Mouse (Mus musculus) layer of hippocampus, adult 8-10 months (tissue): Measurements from ENCODE around the gene Reep1. TPM values are rescaled to one million over a fixed set of nuclear protein-coding genes. Genes with fewer than 3 reads are reported as not detected.
A peak's percentile ranks its signal among the peaks of the same experiment; 100 is the strongest.

Experiments
- DNase-seq, 2 experiments: peaks; one replicate each; pipeline ENCODE4 v3.0.0; 2022; ENCODE audit warnings: low spot score in 2 of 2
- total RNA-seq, 4 experiments: library from RNA; stranded (reverse); gene quantifications; 2 replicates each; pipeline ENCODE4 v1.2.4; 2022

Reep1 gene
- total RNA-seq, 4 experiments from 2014 or later: 69.8 to 75.0 (median 72.7) TPM

DNA sequence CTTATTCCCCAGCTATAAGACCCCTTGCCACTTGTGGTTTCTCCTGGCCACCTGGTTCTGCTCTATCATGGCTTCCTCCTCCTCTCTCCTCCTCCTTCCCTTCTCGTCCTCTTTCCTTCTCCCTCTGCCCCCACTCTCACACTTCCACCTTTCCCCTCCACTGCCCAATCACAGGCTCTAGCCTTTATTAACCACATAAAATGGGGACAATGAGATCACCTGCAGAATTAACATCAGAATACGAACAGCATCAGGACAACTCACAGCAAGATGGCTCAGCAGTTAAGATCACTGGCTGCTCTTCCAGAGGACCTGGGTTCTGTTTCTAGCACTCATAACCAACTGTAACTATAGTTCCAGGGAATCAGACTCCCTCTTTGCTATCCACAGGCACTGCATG, 72.5 kb downstream of the Reep1 start:
- no peak for DNase-seq

- no peak for DNase-seq
Measured at GRCm38 (mm10) chr6:71780431-71780830, 73.1 kb downstream of the Reep1 start.

- DNase-seq: no peak
Measured at GRCm38 (mm10) chr6:71783165-71783564, 75.8 kb downstream of the Reep1 start.

GRCm38 (mm10) chr6:71788348-71788747, 81.0 kb downstream of the Reep1 start:
- DNase-seq: no peak

- DNase-seq: no peak
Measured at GRCm38 (mm10) chr6:71791771-71792170, 84.4 kb downstream of the Reep1 start.

- DNase-seq: no peak
Measured at GRCm38 (mm10) chr6:71799391-71799790, 92.0 kb downstream of the Reep1 start.

- DNase-seq: no peak
Measured at GRCm38 (mm10) chr6:71801011-71801713, 93.8 kb downstream of the Reep1 start.

DNA sequence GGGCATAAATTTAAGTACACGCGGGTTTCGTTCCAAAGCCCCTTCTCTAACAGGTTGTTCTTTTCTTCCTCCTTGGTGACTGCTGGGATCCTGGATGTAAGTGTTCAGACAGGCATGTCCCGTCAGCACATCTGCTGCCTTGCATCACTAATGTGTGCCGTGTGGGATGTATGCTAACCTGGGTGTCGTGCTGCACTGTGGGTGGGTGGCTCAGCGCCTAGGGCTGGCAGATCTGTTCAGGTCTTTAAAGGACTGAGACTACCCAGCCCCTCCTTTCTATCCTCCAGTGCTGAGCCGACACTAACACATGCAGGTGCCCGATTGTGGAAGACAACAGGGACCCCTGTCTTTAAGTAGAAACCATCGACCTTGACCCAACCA, 94.3 kb downstream of the Reep1 start:
- DNase-seq: peak; percentile 42 to 49

DNA sequence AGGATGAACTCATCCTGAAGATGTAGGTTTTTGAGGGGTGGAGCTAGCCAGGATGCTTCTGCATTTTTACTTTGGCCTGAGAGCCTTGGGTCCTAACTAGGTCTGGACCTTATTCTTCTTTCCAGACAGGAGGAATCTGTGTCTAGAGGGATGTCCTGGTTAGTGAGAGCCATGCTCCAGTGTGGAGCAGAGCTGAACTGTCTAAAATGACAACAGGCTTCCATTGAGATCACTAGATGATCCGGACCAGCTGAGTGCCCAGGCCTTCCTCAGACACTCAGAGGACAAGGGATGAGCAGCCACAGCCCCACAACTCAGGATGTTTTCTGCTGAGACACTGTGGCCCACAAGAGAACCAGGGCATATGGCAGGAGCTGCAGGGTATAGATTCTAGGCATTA, 96.2 kb downstream of the Reep1 start:
- no peak for DNase-seq

DNA sequence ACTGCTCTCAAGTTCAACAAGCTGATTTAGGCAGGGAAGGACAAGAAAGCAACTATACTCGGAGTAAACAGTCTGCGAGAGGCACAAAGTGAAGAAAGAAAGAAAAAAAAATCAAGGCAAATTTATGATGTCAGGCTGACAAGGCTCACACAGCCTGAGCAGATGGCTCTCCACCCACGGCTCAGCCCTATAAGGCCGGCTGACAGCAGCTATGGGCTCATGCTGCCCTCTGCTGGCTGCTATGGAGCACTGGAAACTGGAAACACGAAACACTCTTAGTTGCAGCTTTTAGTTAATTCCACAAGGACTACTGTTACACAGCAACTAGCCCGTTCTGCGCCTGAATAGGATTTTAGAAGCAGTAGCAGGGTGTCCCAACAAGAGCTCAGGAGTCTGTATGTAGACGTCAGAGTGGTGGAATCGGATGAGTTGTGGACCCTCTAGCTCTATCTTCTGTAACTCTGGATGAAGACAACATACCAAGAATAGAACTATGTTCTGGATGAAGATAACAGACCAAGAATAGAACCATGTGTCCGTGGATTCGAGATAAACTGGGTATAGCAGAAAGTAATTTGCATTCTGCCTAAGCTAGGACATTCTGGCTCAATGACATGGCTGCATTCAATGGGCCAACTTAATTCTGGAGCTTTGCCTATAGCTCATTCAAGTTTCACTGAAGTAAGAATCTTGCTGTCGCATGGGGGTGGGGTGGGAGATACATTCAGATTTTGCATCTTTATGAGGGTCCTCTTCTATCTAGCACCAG, 96.9 kb downstream of the Reep1 start:
- peak; percentile 75 to 79 for DNase-seq

GRCm38 (mm10) chr6:71806713-71807112, 99.4 kb downstream of the Reep1 start:
- DNase-seq: no peak

GRCm38 (mm10) chr6:71809890-71810289, 102.5 kb downstream of the Reep1 start:
- DNase-seq: no peak

GRCm38 (mm10) chr6:71812820-71813219, 105.5 kb downstream of the Reep1 start:
- no peak for DNase-seq

DNA sequence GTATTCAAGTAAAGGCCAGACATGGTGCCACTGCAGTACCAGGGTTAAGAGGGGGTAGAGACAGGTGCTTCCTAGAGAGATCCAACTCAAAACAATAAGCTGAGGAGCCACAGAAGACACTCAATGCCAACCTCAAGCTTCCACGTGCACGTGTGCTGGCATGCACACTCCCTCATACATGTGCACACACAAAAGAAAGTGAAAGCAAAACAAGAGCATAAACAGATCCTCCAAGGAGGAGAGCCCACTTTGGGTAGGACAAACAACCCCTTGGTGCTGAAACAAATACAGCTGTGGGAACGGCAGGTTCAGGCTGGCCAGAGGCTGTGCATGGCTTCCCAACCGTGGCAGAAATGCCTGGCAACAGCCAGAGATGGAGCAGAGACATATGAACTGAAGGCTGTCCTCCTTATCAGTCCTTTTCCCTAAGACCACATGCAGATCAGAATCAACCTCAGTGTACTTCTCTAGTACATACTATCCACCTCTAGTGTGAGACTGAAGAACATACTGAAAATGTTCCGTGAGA, 112.5 kb downstream of the Reep1 start:
- DNase-seq: no peak

DNA sequence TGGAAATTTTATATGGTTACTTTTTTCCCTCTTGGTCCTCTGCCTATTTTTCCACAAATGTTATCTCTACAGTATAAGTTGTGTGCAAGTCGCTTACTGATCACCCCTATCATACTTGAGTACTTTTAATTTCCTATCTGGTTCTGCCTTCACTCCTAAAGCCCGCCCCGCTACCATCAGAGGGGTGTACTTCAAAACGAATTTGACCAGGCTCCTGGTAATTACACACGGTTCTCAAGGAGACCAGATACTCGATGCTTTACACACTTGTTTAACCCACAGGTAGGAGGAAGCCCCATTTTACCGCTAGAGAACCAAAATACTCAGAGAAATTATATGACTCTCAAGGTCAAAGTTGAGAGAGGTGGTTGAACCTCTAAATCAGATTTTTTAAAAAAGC, 115.7 kb downstream of the Reep1 start:
- DNase-seq: no peak

DNA sequence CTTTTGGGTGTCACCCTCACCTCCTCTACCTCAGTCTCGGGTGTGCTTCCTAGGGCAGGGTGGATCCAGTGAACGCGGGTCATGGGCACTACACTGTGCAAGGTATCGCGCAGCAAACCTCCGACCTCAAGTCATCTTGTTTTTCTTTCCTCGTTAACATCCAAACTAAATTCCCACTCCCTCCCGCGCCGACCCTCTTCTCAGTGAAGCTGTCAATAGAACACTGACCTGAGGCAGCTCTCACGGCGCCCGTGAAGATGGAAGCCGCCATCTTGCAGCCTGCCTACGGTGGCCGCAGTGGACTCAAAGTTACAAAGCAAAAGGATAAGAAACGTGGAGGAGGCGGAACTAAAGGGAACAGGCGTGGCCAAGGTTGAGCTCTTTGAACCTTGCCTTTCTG, 116.1 kb downstream of the Reep1 start:
- DNase-seq: peak; percentile 86 to 92

DNA sequence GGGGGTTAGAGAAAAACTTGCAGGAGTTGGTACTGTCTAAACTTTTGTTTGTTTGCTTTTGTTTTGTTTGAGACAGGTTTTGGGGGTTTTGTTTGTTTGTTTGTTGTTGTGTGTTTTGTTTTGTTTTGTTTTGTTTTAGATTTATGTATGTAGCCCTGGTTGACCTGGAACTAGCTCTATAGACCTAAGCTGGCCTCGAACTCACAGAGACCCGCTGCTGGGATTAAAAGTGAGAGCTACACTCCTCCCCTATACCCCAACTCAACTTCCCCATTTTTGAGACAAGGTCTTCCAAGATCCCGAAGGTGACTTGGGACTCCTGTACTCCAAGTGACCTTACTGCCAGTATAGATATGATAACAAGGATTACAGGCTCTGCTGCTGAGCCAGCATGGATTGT, 116.6 kb downstream of the Reep1 start:
- no peak for DNase-seq

DNA sequence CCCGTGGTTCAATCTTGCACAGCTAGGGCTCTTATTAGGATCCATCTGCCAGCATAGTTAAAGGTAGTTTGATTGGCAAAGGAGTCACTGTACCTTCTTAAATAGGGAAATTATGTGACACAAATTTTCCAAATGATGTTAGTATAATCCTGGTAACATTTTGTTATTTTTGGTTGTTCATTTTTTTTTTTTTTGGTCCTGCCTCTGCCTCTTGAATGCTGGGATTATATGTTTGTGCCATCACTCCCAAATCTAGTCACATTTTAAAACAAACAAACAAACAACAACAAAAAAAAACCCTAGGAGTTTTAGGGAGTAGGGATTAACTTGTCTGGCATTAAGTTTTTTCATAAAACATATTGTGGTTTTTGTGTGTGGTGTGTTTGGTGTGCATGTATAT, 119.5 kb downstream of the Reep1 start, which contains the start of gene Mrpl35:
Gene Mrpl35 (minus strand): TSS at position 101 of the 400 bp plus-strand sequence.
- no peak for DNase-seq

DNA sequence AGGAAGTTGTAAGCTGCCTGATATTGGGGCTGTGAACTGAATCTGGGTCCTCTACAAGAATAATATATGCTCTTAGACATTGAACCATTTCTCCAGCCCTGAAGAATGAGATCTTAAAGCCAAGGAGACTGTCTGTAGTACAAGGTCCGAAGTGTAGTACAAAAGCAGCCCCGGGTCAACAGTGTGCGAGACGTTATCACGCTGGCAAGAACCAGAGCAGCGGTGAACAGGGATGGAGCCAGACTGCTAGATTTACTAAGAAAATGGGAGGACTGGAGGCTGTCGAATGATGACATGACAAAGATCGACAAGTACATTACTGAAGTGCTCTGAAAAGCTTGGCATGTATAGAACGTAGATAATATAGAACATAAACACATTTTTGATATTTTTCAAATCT, 122.4 kb downstream of the Reep1 start:
- no peak for DNase-seq

DNA sequence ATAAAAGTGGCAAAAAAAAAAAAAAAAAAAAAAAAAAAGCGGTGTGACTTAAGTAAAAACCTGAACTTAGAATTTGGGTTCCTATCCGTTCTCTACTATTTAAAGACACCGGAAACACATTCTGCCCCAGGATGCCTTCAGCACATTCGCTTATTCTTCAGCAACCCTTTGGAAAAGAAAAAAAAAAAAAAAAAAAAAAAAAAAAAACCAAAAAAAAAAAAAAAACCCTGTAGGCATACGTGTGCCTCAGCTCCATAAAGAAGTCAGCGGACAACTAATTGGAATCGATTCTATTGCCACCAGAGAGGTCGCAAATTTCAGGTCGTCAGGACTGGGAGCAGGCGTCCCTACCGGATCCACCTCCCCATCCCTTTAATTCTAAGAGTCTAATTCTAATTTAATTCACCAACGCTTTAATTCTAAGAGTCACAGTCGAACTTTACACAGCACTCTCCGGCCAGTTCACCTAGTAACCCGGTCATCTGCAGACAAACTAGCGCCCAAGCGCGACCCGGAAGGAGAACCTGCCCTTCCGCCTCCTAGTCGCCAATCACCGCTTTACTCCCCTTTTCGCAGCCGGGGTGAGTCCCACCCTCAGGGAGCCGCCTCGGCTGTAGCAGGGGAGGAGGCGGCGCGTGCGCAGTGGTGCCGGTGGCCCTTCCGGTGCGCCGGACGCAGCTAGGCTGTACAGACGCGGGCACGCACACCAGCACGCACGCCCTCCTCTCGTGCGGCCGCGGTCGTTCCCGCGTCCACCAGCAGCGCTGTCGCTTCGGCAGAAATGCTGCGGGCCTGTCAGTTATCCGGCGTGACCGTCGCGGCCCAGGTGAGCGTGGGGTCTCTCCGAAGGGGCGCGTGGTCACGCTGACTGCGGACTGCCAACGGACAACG, 123.6 kb downstream of the Reep1 start, which contains the start of gene Immt:
Gene Immt (plus strand): TSS at position 642 of the 891 bp plus-strand sequence.
- DNase-seq: peak; percentile 95 to 97

- DNase-seq: peak; percentile 98
Measured at GRCm38 (mm10) chr6:71831581-71831960, 124.2 kb downstream of the Reep1 start.
